Mouse (Mus musculus): ENCODE measurements at regions not wholly inside any gene's neighbourhood (a gene's known extent, or its start where the extent isn't known, plus 50 kb on each side); places are given as distances from the start of the nearest gene placed in this dataset.

- H3K36me3 ChIP-seq (ENCODE audit: control insufficient read depth, insufficient read depth) = no peaks in the 10 kb centered on the region
- no peak overlapping the region for H3K4me2 ChIP-seq (ENCODE audit: low read depth)
- no peak overlapping the region for H3K4me3 ChIP-seq
- H3K79me2 ChIP-seq (ENCODE audit: control insufficient read depth, insufficient read depth) = no peaks in the 10 kb centered on the region
- H3K27me3 ChIP-seq (ENCODE audit: control insufficient read depth, insufficient read depth, insufficient read length) = no peaks in the 10 kb centered on the region
- H3ac ChIP-seq (ENCODE audit: control insufficient read depth, insufficient read length) = no peak overlapping the region
- no peak for TF ChIP-seq POLR2A (IDR thresholded peaks at IDR 0.05; ENCODE audit: insufficient read length, low read depth)
- no peak for TF ChIP-seq E2F4 (IDR thresholded peaks at IDR 0.05; ENCODE audit: insufficient read depth)
- no peak for TF ChIP-seq USF1 (IDR thresholded peaks at IDR 0.05; ENCODE audit: low read depth)
- TF ChIP-seq MAX (IDR thresholded peaks at IDR 0.05; ENCODE audit: low read depth) = no peak
- TF ChIP-seq CEBPB (IDR thresholded peaks at IDR 0.05; ENCODE audit: insufficient read depth, poor library complexity, severe bottlenecking) = no peak
- no peak for TF ChIP-seq MYOD1 (IDR thresholded peaks at IDR 0.05; ENCODE audit: control insufficient read depth in 1 of 3, insufficient read length in 2 of 3, low read depth in 2 of 3)
Observed at GRCm38 (mm10) chr1:194320320-194321036, 297.5 kb upstream of the Plxna2 start.

- no peaks in the 10 kb centered on the region for H3K79me2 ChIP-seq (ENCODE audit: control insufficient read depth, insufficient read depth)
- no peaks in the 10 kb centered on the region for H3K36me3 ChIP-seq (ENCODE audit: control insufficient read depth, insufficient read depth)
- TF ChIP-seq REST (IDR thresholded peaks at IDR 0.05; ENCODE audit: insufficient read depth, insufficient read length) (no peak), TCF12 (IDR thresholded peaks at IDR 0.05; ENCODE audit: insufficient read depth, poor library complexity, severe bottlenecking) (no peak), POLR2A (IDR thresholded peaks at IDR 0.05; ENCODE audit: insufficient read length, low read depth) (no peak), POLR2AphosphoS2 (IDR thresholded peaks at IDR 0.05; ENCODE audit: insufficient read length, low read depth) (no peak), MYOD1 (IDR thresholded peaks at IDR 0.05; ENCODE audit: control insufficient read depth in 1 of 3, insufficient read length in 2 of 3, low read depth in 2 of 3) (no peak), TCF3 (IDR thresholded peaks at IDR 0.05; ENCODE audit: insufficient read length, low read depth) (no peak), USF1 (IDR thresholded peaks at IDR 0.05; ENCODE audit: low read depth) (no peak), CEBPB (IDR thresholded peaks at IDR 0.05; ENCODE audit: insufficient read depth, poor library complexity, severe bottlenecking) (no peak), MYOG (IDR thresholded peaks at IDR 0.05; ENCODE audit: control insufficient read depth in 1 of 3, insufficient read depth in 1 of 3, insufficient read length in 2 of 3, low read depth in 2 of 3) (no peak)
Observed at GRCm38 (mm10) chr1:194318351-194318750, 299.7 kb upstream of the Plxna2 start.

GRCm38 (mm10) chr1:194315593-194315992 is 302.4 kb upstream of the Plxna2 start:
- Histone ChIP-seq H3K4me2 (ENCODE audit: low read depth) (no peak overlapping the region), H3K36me3 (ENCODE audit: control insufficient read depth, insufficient read depth) (no peaks in the 10 kb centered on the region), H3K27me3 (ENCODE audit: control insufficient read depth, insufficient read depth, insufficient read length) (no peaks in the 10 kb centered on the region), H3K4me3 (no peak overlapping the region), H3ac (ENCODE audit: control insufficient read depth, insufficient read length) (no peak overlapping the region), H3K79me2 (ENCODE audit: control insufficient read depth, insufficient read depth) (no peaks in the 10 kb centered on the region)
- TF ChIP-seq SRF (IDR thresholded peaks at IDR 0.05; ENCODE audit: control insufficient read depth, insufficient read length, low read depth) (no peak), REST (IDR thresholded peaks at IDR 0.05; ENCODE audit: insufficient read depth, insufficient read length) (no peak), MAX (IDR thresholded peaks at IDR 0.05; ENCODE audit: low read depth) (no peak), CEBPB (IDR thresholded peaks at IDR 0.05; ENCODE audit: insufficient read depth, poor library complexity, severe bottlenecking) (no peak), TCF12 (IDR thresholded peaks at IDR 0.05; ENCODE audit: insufficient read depth, poor library complexity, severe bottlenecking) (no peak), USF1 (IDR thresholded peaks at IDR 0.05; ENCODE audit: low read depth) (no peak), POLR2AphosphoS2 (IDR thresholded peaks at IDR 0.05; ENCODE audit: insufficient read length, low read depth) (no peak), MYOD1 (IDR thresholded peaks at IDR 0.05; ENCODE audit: control insufficient read depth in 1 of 3, insufficient read length in 2 of 3, low read depth in 2 of 3) (no peak), TCF3 (IDR thresholded peaks at IDR 0.05; ENCODE audit: insufficient read length, low read depth) (no peak), MYOG (IDR thresholded peaks at IDR 0.05; ENCODE audit: control insufficient read depth in 1 of 3, insufficient read depth in 1 of 3, insufficient read length in 2 of 3, low read depth in 2 of 3) (no peak)

More at GRCm38 (mm10) chr1:194318351-194318750, 299.7 kb upstream of the Plxna2 start:
- H3K4me3 ChIP-seq = no peak overlapping the region
- no peak overlapping the region for H3K4me2 ChIP-seq (ENCODE audit: low read depth)
- no peaks in the 10 kb centered on the region for H3K27me3 ChIP-seq (ENCODE audit: control insufficient read depth, insufficient read depth, insufficient read length)
- H3ac ChIP-seq (ENCODE audit: control insufficient read depth, insufficient read length) = no peak overlapping the region

- H3K27me3 ChIP-seq (ENCODE audit: control insufficient read depth, insufficient read depth, insufficient read length) = no peaks in the 10 kb centered on the region
- TF ChIP-seq POLR2AphosphoS2 (IDR thresholded peaks at IDR 0.05; ENCODE audit: insufficient read length, low read depth) (no peak), SRF (IDR thresholded peaks at IDR 0.05; ENCODE audit: control insufficient read depth, insufficient read length, low read depth) (no peak), MYOG (IDR thresholded peaks at IDR 0.05; ENCODE audit: control insufficient read depth in 1 of 3, insufficient read depth in 1 of 3, insufficient read length in 2 of 3, low read depth in 2 of 3) (no peak), CEBPB (IDR thresholded peaks at IDR 0.05; ENCODE audit: insufficient read depth, poor library complexity, severe bottlenecking) (no peak), POLR2A (IDR thresholded peaks at IDR 0.05; ENCODE audit: insufficient read length, low read depth) (no peak), USF1 (IDR thresholded peaks at IDR 0.05; ENCODE audit: low read depth) (no peak), REST (IDR thresholded peaks at IDR 0.05; ENCODE audit: insufficient read depth, insufficient read length) (no peak), MYOD1 (IDR thresholded peaks at IDR 0.05; ENCODE audit: control insufficient read depth in 1 of 3, insufficient read length in 2 of 3, low read depth in 2 of 3) (no peak), TCF3 (IDR thresholded peaks at IDR 0.05; ENCODE audit: insufficient read length, low read depth) (no peak), E2F4 (IDR thresholded peaks at IDR 0.05; ENCODE audit: insufficient read depth) (no peak), TCF12 (IDR thresholded peaks at IDR 0.05; ENCODE audit: insufficient read depth, poor library complexity, severe bottlenecking) (no peak), MAX (IDR thresholded peaks at IDR 0.05; ENCODE audit: low read depth) (no peak)
- H3K36me3 ChIP-seq (ENCODE audit: control insufficient read depth, insufficient read depth) = no peaks in the 10 kb centered on the region
- no peak overlapping the region for H3K4me2 ChIP-seq (ENCODE audit: low read depth)
- no peaks in the 10 kb centered on the region for H3K79me2 ChIP-seq (ENCODE audit: control insufficient read depth, insufficient read depth)
- no peak overlapping the region for H3ac ChIP-seq (ENCODE audit: control insufficient read depth, insufficient read length)
- H3K4me3 ChIP-seq = no peak overlapping the region
Observed at GRCm38 (mm10) chr1:194310373-194310772, 307.6 kb upstream of the Plxna2 start.

Data from myocyte (in vitro differentiated cells).